Mouse (Mus musculus) telencephalon, adult 2 months (tissue): ENCODE measurements around the gene Gm28035.

Source experiments
- DNase-seq: peaks from one replicate; pipeline ENCODE4 v3.0.0-alpha.2; 2011; ENCODE audit warnings: low read depth, low spot score

Gene Gm28035

DNA sequence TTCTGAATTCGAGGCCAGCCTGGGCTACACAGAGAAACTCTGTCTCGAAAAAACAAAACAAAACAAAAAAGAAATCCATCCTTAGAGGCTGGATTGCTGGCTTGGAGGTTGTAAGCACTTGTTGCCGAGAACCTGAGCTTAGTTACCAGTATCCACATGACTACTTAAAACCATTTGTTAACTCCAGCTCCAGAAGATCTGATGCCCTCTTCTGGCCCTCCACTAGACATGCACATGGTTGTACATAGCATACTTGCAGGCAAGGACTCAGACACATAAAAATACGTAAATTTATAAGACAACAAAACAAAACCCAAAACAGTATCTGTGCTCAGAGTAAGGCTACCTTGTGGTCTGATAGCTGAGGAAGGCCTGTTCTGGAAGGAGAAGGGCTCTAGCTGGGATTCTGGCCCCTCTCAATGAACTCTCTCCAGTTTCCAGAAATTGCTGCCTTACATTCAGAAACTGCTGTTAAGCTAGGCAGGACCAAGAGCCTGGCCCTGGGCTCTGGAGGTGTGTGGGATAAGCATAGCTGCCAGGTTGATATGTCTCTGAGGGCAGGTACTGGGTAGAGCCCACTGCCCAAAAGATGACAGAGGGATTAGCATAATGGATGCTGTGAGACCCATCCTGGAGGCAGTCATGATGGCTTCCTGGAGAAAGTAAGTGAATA, 20.8 kb downstream of the Gm28035 start:
- no peak for DNase-seq

DNA sequence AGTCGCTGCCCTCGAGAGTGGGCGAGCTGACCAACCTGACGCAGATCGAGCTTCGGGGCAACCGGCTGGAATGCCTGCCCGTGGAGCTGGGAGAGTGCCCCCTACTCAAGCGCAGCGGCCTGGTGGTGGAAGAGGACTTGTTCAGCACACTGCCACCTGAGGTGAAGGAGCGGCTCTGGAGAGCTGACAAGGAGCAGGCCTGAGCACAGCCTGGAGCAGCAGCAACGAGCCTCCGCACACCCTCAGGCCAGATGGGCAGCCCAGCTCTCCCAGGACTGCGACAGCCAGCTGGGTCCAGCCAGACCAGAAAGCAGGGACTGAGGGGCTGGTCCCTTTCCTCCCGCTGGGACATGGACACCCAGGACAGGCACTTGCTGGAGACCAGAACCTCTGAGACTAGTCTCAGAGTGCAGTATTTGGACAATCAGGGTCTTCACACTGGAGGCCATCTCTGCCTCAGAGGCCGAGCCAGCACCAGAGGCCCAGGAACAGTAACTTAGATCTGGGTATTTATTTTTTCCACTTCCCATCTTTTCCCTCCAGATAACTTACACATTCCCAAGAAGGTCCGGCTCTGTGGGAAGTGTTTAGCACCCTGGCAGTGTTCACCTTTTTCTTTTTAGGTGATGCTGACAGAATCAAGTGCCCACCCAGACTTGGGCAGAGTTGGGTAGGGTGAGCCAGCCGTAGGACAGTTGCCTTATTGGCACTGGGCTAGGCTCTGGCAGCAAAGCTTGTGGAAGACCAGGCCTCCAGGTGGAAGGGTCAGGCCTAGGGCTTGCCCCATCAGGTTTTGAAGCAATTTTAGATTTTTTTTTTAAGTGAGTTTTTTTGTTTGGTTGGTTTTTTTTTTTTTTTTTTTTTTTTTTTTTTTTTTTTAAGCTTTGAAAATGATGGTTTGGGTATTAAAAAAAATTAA, 21.8 kb downstream of the Gm28035 start:
- DNase-seq = no peak

DNA sequence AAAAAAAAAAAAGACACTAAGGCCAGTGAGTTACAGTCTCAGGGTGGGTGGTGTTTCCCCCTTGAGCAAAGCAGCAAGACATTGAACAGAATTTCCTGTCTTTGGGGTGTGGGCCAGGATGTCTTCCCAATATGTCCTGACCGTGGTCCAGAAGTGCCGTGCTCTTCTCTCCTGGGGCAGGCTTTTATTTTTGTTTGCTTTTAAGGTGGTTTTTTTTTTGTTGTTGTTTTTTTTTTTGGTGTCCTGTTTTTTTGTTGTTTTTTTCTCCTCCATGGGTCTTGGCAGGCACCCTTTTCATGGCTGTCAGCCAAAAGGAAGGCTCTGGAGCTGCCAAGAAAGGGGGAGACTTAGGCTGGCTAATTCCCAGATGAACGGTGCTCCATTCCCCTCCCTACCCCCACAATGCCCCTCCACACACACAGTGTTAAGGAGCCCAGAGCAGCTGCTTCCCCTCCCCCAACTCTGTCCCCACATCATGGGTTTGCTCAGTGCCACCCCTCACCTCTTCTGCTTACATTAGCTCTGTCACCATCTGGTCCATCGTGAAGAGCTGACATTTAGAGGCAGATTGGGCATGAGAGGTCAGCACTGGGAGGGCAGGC, 22.6 kb downstream of the Gm28035 start:
- no peak for DNase-seq

DNA sequence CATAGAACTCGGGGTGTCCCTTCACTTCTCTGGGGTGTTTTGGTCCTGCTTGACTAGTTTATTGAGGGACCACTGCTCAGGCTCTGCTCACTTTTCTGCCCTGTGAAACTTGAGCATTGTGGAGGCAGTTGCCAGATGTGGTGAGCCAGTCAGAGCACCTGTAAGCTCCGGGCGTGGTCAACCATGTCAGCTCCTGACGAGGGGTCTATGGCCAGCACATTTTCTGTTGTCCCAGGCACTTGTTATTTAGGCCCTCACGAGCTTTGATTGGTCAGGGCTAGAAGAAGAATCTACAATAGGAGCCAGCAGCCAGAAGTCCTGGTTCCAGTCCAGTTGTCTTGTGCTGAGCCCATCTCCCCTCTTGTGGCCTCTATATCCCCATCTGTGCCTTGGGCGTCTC, 23.4 kb downstream of the Gm28035 start:
- DNase-seq = no peak

DNA sequence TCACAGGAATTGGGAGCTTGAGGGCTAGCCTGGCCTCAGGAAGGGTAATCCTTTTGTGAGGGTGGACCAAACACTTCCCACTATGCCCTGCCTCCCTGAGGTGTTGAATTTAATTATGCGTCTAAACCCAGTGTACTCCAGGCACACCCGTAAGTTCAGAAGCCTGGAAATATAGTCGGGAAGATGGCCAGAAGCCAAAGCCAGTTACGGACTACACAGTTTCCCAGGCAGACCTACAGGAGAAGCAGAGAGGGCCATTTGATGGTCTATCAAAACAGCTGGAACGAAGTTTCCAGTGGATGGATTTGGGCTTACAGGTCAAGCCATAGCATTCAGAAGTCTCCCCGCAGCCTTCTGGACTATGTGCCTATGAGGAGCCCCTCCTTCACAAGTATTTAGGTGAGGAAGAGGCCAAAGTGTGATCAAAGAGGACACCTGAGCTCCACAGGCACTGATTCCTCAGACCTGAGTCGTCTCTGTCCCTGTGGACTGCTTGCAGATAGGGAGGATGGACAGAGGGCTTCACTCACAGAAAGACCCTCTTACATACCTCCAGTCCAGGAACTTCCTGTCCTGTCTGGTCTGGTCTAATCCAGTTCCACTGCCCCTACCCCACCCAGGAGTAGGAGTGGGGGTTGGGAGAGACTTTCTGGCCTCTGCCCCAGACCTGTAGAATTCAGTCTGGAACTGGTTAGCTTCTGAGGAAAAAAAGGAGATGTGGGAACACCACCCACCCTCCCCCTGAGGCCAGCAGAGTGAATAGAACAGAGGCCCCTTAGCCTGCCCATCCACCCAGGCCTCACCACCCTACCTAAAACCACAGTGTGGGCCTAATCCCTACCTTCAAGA, 24.5 kb downstream of the Gm28035 start:
- DNase-seq = no peak

DNA sequence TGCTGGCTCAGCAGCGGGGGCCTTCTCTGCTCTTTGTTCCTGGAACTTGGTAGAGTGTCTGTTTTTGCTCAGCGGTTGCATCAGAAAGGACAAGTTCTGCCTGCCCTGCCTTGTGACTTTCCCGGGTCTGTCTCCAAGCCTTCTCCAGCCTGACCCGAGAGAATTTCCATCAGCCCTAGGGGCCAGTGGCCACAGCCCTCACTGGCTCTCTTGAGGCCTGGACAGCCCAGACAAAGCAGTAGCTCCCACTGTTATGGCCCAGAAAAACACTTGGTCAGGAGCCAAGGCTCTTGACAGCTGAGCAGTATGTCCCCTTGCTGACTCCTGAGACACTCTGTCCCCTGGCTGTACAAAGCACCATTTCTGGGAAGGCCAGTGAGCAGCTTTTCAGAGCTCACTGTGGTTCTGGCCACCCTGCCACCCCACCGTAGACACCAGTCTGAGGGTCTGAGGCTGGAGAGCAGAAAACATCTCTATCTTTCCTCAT, 25.4 kb downstream of the Gm28035 start, which contains the start of gene Phyhd1:
Phyhd1 (plus strand) TSS at position 437 of the 487 bp plus-strand sequence.
- DNase-seq = peak; percentile 57

DNA sequence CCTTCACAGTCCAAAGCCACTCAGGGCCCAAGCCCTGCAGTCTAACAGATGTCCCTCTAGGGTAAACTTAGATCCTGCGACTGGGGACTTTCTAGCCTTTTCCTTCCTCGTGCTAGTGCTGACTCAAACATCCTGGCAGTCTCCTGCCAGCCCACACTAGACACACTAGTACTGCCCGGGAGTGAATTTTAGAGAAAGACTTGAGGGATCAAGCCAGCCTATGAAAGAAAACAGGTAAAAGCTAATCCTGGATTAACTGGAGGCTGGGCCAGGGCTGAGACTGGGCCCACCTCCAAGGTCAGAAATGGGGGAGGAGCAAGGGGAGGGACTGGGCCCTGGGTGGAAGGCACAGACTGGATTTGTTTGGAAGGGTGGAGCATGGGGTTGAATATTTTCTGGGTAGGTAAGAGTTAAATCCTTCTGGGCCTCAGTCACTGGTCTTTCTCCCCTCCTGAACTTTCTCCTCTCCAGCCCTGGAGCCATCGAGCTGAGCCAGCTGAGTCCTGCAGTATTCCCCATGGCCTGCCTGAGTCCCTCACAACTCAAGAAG, 26.1 kb downstream of the Gm28035 start:
- peak; percentile 51 for DNase-seq

DNA sequence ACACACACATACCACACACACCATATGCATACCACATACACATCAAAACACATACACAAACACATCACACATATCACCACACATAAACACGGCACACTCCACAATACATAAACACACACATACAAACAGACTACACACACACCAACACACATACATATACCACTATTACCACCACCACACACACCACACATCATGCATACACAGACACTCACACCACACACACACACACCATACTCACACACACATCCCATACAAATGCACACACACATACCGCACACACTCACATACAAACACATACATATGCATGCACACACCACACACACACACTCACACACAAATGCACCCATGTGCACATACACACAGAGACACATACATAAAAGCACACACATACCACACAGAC, 27.1 kb downstream of the Gm28035 start:
- no peak for DNase-seq

DNA sequence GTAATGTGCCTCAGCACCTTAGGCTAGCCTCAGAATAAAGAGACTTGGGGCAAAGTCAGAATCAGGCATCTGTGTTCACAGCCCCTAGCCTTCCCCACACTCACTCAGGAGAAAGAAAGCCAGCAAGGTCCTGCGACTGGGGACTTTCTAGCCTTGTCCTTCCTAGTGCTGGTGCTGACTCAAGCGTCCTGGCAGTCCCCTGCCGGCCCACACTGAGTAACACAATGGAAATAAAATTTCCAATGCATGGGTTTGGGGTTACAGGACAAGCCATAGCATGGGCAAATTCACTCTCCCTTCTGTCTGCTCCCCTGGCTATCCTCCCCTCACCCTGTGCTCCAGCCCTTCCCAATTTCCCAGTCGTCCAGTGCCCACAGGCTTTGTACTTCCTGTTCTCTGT, 28.0 kb downstream of the Gm28035 start:
- DNase-seq = no peak

DNA sequence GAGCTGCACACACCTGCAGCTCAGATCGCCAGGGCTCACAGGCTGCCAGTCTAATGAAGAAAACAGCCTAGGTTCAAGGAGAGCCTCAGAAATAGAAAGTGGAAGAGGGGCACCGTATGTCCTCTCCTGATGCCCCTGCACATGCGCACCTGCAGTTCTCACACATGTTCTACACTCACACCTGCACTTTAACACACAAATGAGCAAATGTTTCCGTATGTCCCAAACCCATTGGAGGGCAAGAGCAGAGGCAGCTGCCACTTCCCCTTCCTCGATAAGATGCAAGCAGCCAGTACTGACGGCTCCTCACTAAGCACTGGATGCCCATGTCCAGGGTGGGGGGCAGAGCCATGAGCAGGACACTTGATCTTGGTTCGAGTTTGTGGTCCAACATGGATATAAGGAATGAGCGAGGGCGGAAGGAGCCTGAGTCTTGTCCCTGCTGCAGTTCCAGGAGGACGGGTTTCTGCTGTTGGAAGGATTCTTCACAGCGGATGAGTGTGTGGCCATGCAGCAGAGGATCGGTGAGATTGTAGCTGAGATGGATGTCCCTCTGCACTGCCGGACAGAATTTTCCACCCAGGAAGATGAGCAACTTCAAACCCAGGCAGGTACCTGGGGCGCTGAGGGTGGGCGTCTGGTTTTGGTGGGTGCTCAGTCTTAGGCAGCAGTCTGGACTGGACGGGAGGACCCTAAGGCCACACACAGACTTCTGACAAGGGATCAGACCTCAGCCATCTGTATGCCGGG, 29.0 kb downstream of the Gm28035 start:
- DNase-seq = no peak

DNA sequence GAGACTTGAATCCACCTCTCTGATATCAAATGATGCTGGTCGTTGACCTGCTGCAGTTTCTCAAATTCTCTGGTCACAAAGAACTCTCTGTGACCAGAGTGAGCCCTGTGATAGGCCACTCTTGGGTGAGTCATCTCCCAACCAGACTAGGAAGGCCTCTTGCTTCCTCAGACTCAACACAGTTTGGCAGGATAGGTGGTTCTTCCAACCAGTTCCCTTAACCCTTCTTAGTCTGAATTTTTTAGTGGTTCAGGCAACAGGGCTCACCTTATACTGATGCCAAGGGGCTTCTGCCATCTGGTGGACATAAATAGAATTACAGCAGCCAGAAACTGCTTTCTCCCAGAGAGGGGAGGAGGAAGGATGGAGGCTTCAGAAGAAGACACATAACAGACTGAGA, 29.8 kb downstream of the Gm28035 start:
- peak; percentile 76 for DNase-seq

DNA sequence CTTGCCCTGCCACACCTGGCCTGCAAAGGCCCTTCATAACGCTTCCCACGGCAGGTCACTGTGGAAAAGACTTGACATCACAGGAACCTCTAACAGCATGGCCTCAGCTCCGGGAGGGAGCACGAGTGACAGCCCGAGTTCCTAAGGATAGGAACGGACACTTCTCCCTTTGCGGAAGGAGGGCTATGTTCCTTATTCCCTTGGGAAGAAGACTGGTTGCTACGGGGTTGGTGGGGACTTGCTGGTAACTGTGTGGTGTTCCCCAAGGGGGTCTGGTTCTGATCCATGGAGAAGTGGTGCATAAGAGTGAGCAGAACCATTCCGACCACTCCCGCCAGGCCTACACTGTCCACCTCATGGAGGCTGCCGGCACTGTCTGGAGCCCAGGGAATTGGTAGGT, 40.4 kb downstream of the Gm28035 start, which contains the start of gene Gm28038:
Gm28038 (plus strand) TSS at position 301 of the 400 bp plus-strand sequence.
- no peak for DNase-seq

DNA sequence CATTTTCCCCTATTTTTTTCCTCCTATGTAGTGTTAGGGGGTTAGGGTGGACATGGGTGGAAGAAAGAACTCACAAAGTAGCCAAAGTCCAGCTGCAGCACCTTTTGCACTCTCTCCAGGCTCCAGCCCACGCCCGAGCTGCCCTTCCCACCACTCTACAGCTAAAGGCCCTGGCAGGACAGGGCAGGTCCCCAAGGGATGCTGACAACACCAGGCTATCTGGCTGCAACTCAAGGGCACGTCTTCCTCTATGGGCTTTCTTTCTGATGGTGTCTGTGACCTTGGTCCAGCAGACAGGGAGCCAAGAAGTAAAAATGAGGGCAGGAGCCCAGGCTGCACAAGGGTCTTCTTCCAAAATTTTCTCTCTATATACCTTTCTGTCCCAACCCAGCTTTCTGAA, 41.3 kb downstream of the Gm28035 start:
- DNase-seq = no peak

DNA sequence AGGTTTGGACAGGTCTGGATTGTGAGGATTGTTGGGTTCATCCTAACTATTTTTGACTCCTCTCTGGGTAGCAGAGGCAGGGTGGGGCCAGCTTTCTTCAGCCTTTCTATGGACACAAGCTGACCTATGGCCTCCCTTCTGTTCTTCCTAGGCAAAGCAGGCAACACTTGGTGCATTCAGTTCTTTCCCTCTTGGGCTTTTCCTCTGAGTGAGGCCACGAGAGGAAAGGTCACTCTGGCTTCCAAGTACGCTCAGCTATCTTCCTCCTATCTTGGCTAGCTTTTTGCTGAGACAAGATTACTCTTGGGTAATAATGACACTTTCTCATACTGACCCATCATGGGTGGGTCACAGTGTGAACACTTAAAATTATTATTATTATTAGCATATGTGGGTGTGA, 42.8 kb downstream of the Gm28035 start:
- DNase-seq = no peak

DNA sequence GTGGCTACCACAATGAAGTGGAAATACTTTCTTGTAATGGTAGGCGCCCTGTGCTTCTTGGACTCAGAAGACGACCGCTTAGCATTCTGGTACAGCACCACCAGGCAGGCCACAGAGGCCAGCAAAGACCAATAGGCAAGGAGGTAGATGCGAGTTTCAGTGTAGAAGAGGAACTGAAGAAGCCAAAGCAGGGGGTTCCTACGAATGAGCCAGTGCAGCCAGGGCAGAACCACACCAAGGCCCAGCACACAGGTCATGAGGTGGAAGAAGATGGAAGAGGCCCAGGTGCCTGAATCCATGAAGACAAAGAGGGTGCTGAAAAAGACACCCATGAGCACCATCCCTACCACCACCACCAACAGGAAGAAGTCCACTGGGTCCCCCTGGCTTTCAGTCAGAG, 44.6 kb downstream of the Gm28035 start:
- no peak for DNase-seq

DNA sequence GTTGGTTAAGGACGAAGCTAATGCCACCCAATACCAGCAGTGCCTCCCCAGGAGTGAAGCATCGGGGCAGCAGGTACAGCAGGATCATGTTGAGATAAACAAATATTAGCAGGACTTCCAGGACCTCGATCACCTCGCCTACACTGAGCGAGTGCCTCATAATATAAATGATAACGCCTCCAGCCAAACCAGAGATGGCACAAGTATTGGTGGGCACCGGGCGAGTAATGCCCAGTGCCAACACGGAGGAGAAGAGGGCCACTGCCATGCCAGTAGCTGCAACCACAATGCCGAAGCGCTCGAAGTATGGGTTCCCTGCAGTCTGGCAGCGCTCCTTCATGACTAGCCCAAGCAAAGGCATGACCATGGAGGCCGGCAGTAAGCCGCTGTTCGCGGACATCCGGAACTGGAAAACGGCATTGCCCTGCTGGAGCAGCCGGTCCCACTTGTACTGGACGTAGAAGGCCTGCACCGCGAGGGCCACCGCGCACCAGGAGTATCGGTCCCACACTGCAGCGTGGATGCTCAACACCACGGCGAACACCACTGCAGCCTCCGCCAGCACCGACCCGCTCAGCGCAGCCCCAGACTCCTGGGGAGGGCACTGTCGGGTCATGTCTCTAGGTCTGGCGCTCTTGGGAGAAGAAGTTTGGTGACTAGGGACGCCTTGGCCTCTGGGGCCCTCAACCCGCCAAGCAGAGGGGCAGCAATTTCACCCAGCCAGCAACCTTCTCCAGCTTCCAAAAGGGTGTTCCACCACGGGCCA, 45.2 kb downstream of the Gm28035 start:
- DNase-seq = no peak

DNA sequence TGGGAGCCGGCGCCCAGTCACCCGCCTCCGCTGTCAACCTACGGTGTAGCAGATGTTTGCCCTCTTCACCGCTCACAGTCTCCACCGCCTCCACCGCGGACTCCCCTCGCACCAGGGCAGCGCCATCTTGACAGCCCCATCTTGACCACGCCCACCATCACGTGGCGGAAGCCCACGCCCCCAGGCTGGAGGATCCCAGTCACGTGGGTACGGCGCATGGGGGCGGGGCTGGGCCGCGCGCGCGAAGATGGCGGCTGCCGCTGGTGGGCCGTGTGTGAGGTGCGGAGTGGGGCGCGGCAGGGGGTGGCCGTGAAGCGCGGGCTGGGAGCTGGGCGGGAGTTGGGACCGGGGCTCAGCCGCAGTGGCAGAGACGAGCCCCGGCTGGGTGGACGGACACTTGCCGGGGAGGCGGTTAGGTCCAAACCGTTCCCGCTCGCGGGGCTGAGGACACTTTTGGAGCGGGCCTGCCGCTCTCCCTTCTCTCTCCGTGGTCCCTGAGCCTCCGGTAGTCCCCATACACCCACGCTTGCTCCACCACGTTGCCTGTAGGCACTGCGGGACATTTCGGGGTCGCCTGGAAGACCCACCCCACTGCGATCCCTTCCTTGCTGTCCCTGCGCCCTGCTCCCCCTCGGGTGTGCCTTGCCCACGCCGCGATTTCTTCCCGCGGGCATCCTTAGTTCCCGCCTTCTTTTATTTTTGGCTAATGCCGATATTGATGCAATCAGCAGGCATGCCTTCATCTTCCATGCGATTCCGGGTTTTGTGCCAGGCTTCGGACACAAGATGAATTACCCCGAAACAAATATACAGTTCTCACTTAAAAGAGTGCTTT, 46.0 kb downstream of the Gm28035 start, which contains the start of the genes Dolk and Nup188:
Dolk (minus strand) TSS at position 143 of the 835 bp plus-strand sequence.
Nup188 (plus strand) TSS at position 206 of the 835 bp plus-strand sequence.
- DNase-seq = peak; percentile 79

DNA sequence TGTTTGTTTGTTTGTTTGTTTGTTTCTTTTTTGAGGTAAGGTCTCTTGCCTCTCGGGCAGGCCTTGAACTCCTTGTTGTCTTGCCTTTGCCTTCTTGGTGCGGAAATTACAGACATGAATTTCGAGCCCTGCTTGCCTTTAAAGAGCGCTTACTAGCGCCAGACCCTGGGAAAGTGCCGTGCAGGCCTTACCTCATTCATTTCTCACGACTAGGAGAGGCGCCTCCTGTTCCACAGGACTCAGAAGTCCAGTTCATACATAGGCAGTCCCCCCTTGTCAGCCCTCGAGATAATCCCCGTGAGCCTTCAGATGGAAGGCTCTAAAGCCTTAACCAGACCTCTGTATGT, 46.6 kb downstream of the Gm28035 start:
- DNase-seq = no peak

DNA sequence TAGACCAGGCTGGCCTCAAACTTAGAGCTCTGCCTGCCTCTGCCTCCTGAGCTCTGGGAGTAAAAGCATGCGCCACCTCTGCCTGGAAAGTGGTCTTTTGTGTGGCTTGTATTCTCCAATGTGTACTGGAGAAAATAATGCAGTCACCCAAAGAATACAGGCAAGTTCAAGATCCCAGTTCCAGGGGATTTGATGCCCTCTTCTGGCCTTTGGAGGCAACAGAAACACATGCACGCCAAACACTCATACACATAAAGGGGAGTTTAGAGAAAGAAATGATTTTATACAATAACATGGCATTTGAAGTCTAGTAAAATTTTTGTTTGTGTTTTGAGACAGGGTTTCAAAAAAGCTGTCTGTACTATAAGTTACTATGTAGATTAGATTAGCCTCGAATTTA, 59.2 kb downstream of the Gm28035 start:
- no peak for DNase-seq
